Mouse (Mus musculus) MEL (cell line): ENCODE results near the gene Nptxr.

Source experiments
- CHD2 ChIP-seq: IDR thresholded peaks from 2 replicates; pipeline ENCODE4 v1.6.1; 2011; ENCODE audit warnings: low read length, improper control_type of control experiment
- GABPA ChIP-seq: IDR thresholded peaks from 2 replicates; pipeline ENCODE4 v1.6.1; 2012; ENCODE audit warnings: low read depth, mild to moderate bottlenecking, inconsistent platforms, low read length, improper control_type of control experiment, moderate library complexity
- MAX ChIP-seq: IDR thresholded peaks from 2 replicates; pipeline ENCODE4 v1.6.1; 2011; ENCODE audit warnings: low read length, improper control_type of control experiment
- NRF1 ChIP-seq: IDR thresholded peaks from 2 replicates; pipeline ENCODE4 v1.6.1; 2014; ENCODE audit warnings: low read depth, mild to moderate bottlenecking, inconsistent platforms, low read length, improper control_type of control experiment, moderate library complexity; ENCODE audit not compliant: poor library complexity, insufficient read depth, severe bottlenecking

DNA sequence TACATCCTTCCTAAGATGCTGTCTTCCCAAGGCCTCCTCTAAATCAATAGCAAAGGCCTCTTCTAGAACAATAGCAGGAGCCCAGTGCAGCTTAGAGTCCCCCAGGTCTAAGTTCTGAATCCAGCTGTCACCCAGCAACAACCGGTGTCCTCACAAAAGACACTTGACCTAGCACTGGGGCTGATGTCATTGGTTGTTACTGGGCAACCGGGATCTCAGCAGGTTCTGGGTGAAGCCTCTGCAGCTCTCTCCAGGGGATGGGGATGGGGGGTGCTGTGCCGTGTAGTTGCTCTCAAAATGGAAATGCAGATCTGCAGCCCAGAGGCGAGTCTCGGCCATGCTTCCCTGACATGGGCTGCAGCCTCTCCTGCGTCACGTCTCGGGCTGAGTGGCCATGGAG, 16.8 kb downstream of the Nptxr start:
- no peak for TF ChIP-seq MAX
- TF ChIP-seq NRF1, result no peak
- TF ChIP-seq CHD2, result no peak
- no peak for TF ChIP-seq GABPA
